ENCODE assay signal across 9 mouse cellular contexts in the genomic region with DNA sequence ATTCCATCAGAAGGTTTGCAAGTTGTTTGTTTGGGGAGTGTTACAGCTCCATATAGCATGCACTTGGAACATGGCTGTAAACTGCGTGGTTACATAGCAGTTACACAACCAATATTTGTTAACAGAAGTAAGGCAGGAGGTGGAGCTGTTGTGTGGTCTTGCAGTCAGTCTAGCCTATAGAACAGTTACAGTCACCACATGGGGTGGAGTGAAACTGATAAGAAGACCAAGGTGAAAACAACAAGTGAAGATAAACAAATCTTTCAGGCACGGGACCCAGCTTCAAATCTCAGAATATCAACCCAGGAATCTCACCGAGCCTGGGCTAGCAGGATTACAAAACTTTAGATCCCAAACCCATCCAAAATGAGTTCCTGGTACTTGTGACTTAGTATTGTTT. TPM values are rescaled to one million over a fixed set of nuclear protein-coding genes. Genes with fewer than 3 reads are reported as not detected.
DNase-seq lines count a peak whose midpoint lies in the region; ATAC-seq and TF ChIP-seq lines count a peak whose summit lies in the region.
"Had no signal": no experiment of that assay in that cellular context is flagged by ENCODE, and none has a peak within 500 bp of the region (broad histone marks: within the 10 kb centered on the region; RNA-seq: fewer than 3 reads in every experiment).

No protein-coding gene starts in this region.

- peak overlapping the region; percentile 98 for H3K27ac ChIP-seq in heart, adult 2 months
- H3K27ac ChIP-seq in hindbrain, embryonic 12.5 days = no peak overlapping the region

- no peak for ATAC-seq in hindbrain, embryonic 12.5 days (ENCODE audit: low FRiP score)

- no peak for DNase-seq in heart, adult 2 months
- no peak for DNase-seq in heart, postnatal 25 days (ENCODE audit: low spot score)
- peak; percentile 78 for DNase-seq in CD4-positive helper T cell, adult 2 months (ENCODE audit: low read depth, low spot score)
- no peak for DNase-seq in spleen, adult 18-20 months
- no peak for DNase-seq in adrenal gland, postnatal 10 days
- no peak for DNase-seq in urinary bladder, postnatal 25 days (ENCODE audit: low spot score)
- DNase-seq: embryo, embryonic 11 days had no signal

- peaks cover 14% of the 10 kb centered on the region for H3K4me1 ChIP-seq in heart, adult 2 months (ENCODE audit: control insufficient read depth, insufficient read depth, low read length)
- peaks cover 27% of the 10 kb centered on the region for H3K4me1 ChIP-seq in hindbrain, embryonic 12.5 days
- H3K4me1 ChIP-seq in megakaryocyte, embryonic 14.5 days = peaks cover 57% of the 10 kb centered on the region

- TF ChIP-seq POLR2A in heart, adult 2 months (IDR thresholded peaks at IDR 0.05; ENCODE audit: insufficient read depth, low read depth, low read length) = no peak

- peak overlapping the region; percentile 11; the same call in 1 of the 2 replicates for H3K4me3 ChIP-seq in heart, adult 2 months
- H3K4me3 ChIP-seq in hindbrain, embryonic 12.5 days = peak overlapping the region; percentile 92
- peak overlapping the region; percentile 97 for H3K4me3 ChIP-seq in megakaryocyte, embryonic 14.5 days (replicated peaks)

- intact Hi-C loops in heart, adult 2 months (cut with DNase I) = loop anchor here (5.0 to 10.0 kb wide), 2 partner anchors 83 to 334 kb away; partner anchors contain the start of genes Cby1 and Fam227a
- intact Hi-C loops in heart, postnatal 25 days (cut with DNase I) = loop anchor here (5.0 kb wide), 1 partner anchor 48 kb away; the partner anchor contains the start of gene Gtpbp1

- peak overlapping the region; percentile 63 for H3K4me2 ChIP-seq in hindbrain, embryonic 12.5 days (replicated peaks)

- no peaks in the 10 kb centered on the region for H3K27me3 ChIP-seq in heart, adult 2 months (ENCODE audit: control insufficient read depth, insufficient read depth, low read length)
- no peaks in the 10 kb centered on the region for H3K27me3 ChIP-seq in hindbrain, embryonic 12.5 days
- no peaks in the 10 kb centered on the region for H3K27me3 ChIP-seq in megakaryocyte, embryonic 14.5 days (replicated peaks)

- H3K9me3 ChIP-seq in hindbrain, embryonic 12.5 days (replicated peaks) = no peaks in the 10 kb centered on the region
- H3K9me3 ChIP-seq in megakaryocyte, embryonic 14.5 days = no peaks in the 10 kb centered on the region

- H3K9ac ChIP-seq in heart, adult 2 months (ENCODE audit: low read depth, low read length) = no peak overlapping the region
- H3K9ac ChIP-seq in hindbrain, embryonic 12.5 days = peak overlapping the region; percentile 96; the same call in 1 of the 2 replicates

- 57% methylated on average over 3 of the region's 3 CpGs for WGBS in heart, adult 2 months
- WGBS in hindbrain, embryonic 12.5 days = 81% methylated on average over 3 of the region's 3 CpGs

- TF ChIP-seq EP300 in heart, adult 2 months (IDR thresholded peaks at IDR 0.05; ENCODE audit: insufficient read depth, low read depth, low read length) = no peak

- H3K79me2 ChIP-seq in heart, adult 2 months (replicated peaks; ENCODE audit: control insufficient read depth, insufficient read depth, low read length) = no peaks in the 10 kb centered on the region

- H3K36me3 ChIP-seq in heart, adult 2 months (ENCODE audit: control insufficient read depth, insufficient read depth, low read length) = peaks cover 3% of the 10 kb centered on the region; the same call in 1 of the 2 replicates
- H3K36me3 ChIP-seq in hindbrain, embryonic 12.5 days = peaks cover 37% of the 10 kb centered on the region
- H3K36me3 ChIP-seq in megakaryocyte, embryonic 14.5 days (replicated peaks; ENCODE audit: low read length) = peaks cover 67% of the 10 kb centered on the region

- no peak for TF ChIP-seq CTCF in heart, adult 2 months (IDR thresholded peaks at IDR 0.05)

RNA-seq across cellular contexts. Expression of gene Sun2, which starts 1.6 kb away (rescaled TPM):
- 10 to 100 TPM; 83.3 to 96.7 TPM for total RNA-seq in heart, adult 2 months (2021)
- polyA plus RNA-seq in heart, adult 2 months (2012; rRNA removed) = 57.9 and 69.2 TPM in 2 replicates
- total RNA-seq in heart, postnatal 25 days (2021) = 10 to 100 TPM; 79.3 to 80.7 TPM
- polyA plus RNA-seq in hindbrain, embryonic 12.5 days (2016; fragmentation: Nextera tagmentation; extraction: Ambion mirVana) = 8.0 and 8.2 TPM in 2 replicates
- polyA plus RNA-seq in megakaryocyte, embryonic 14.5 days (2012; ENCODE audit: insufficient read depth, low replicate concordance) = 27.2 and 34.9 TPM in 2 replicates
- 10 to 100 TPM; 68.2 to 83.6 TPM for total RNA-seq in adrenal gland, postnatal 10 days (2021)

RNA-seq across cellular contexts. Expression of gene Dnal4, which starts 36.9 kb away (rescaled TPM):
- total RNA-seq in heart, adult 2 months (2021) = 10 to 100 TPM; 19.3 to 21.7 TPM
- 43.0 and 46.8 TPM in 2 replicates for polyA plus RNA-seq in heart, adult 2 months (2012; rRNA removed)
- 10 to 100 TPM; 20.5 to 22.9 TPM for total RNA-seq in heart, postnatal 25 days (2021)
- 76.8 and 78.1 TPM in 2 replicates for polyA plus RNA-seq in hindbrain, embryonic 12.5 days (2016; fragmentation: Nextera tagmentation; extraction: Ambion mirVana)
- 23.4 and 30.0 TPM in 2 replicates for polyA plus RNA-seq in megakaryocyte, embryonic 14.5 days (2012; ENCODE audit: insufficient read depth, low replicate concordance)
- 10 to 100 TPM; 16.1 to 19.5 TPM for total RNA-seq in adrenal gland, postnatal 10 days (2021)

RNA-seq across cellular contexts. Expression of gene Gtpbp1, which starts 50.1 kb away (rescaled TPM):
- 10 to 100 TPM; 26.9 to 30.1 TPM for total RNA-seq in heart, adult 2 months (2021)
- 27.0 and 30.5 TPM in 2 replicates for polyA plus RNA-seq in heart, adult 2 months (2012; rRNA removed)
- 10 to 100 TPM; 27.2 to 31.8 TPM for total RNA-seq in heart, postnatal 25 days (2021)
- 41.4 and 45.5 TPM in 2 replicates for polyA plus RNA-seq in hindbrain, embryonic 12.5 days (2016; fragmentation: Nextera tagmentation; extraction: Ambion mirVana)
- 42.4 and 70.4 TPM in 2 replicates for polyA plus RNA-seq in megakaryocyte, embryonic 14.5 days (2012; ENCODE audit: insufficient read depth, low replicate concordance)
- 10 to 100 TPM; 26.7 to 30.0 TPM for total RNA-seq in adrenal gland, postnatal 10 days (2021)

RNA-seq across cellular contexts. Expression of gene Josd1, which starts 53.0 kb away (rescaled TPM):
- total RNA-seq in heart, adult 2 months (2021) = 10 to 100 TPM; 22.1 to 24.9 TPM
- 16.1 and 25.6 TPM in 2 replicates for polyA plus RNA-seq in heart, adult 2 months (2012; rRNA removed)
- total RNA-seq in heart, postnatal 25 days (2021) = 10 to 100 TPM; 23.6 to 26.4 TPM
- 29.0 and 29.7 TPM in 2 replicates for polyA plus RNA-seq in hindbrain, embryonic 12.5 days (2016; fragmentation: Nextera tagmentation; extraction: Ambion mirVana)
- 5.4 and 16.7 TPM in 2 replicates for polyA plus RNA-seq in megakaryocyte, embryonic 14.5 days (2012; ENCODE audit: insufficient read depth, low replicate concordance)
- total RNA-seq in adrenal gland, postnatal 10 days (2021) = 10 to 100 TPM; 45.1 to 50.7 TPM

Comparison
In these comparisons a context has a peak if more than half of its experiments do, and no peak if none do; other contexts are left out.
1. H3K4me3 ChIP-seq: peak in every context shown above with its lines; median percentile 97 in megakaryocyte, embryonic 14.5 days; 92 in hindbrain, embryonic 12.5 days; 11 in heart, adult 2 months.